Mouse (Mus musculus) small intestine, adult 2 months (tissue): ENCODE data around the gene Trim67.

Source experiments
- CTCF ChIP-seq: fragments of 200-500 bp; IDR thresholded peaks from 2 replicates; pipeline ENCODE4 v1.5.1; 2012; ENCODE audit warnings: low read depth, mild to moderate bottlenecking, control low read depth, inconsistent platforms, low read length, moderate library complexity, mixed read lengths; ENCODE audit not compliant: insufficient replicate concordance, insufficient read length; ENCODE audit errors: extremely low read depth
- POLR2A ChIP-seq: fragments of 200-500 bp; IDR thresholded peaks from 2 replicates; pipeline ENCODE4 v1.6.1; 2012; ENCODE audit warnings: low read depth, mild to moderate bottlenecking, control low read depth, inconsistent platforms, low read length, moderate library complexity

DNA sequence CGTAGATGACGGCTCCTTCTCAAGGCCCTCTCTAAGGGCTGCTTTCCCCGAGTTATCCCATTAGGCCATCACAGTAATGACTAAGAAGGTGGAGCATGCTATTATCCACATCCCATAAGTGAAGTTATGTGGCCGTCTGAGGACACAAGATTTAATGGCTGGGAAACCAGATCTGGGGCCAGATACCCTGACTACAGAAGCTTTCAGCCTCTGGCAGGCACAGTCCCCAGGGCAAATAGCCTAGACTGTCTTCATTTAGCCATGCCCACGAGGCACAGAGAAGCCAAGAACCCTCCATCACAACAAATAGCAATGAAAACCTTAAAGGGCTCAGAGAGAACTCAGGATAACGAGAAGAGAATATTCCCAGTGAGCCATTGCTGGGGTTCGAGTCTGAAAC lies 29.8 kb upstream of the Trim67 start:
- TF ChIP-seq CTCF (no peak), POLR2A (no peak)
